Mouse (Mus musculus): ENCODE measurements around the gene Setd1a.
A peak's percentile ranks its signal among the peaks of the same experiment; 100 is the strongest.
"Not testable (repeated sequence)": the region's sequence is repeated elsewhere in the genome, so short reads cannot be mapped to it uniquely, and the experiment has no call there.

Gene Setd1a

DNA sequence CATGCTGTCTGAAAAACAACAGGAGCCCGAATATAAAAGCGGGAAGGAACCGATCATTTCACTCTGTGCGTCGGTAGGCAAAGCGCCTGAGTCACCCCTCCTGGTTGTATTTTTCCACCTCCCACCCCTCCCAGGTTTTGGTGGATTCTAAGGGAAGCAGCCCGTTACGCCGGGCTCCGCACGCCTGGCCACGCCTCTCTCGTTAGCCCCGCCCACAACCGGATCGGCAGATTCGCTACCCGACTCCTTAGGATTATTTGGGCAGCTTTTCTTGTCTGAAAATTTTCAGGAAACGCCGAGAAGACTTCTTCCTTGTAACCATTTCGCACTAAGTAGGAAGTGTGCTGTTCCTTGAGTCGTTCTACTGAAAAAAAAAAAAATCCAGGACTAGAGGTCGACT, at the start of gene Setd1a:
Setd1a (plus strand) TSS at position 245 of the 400 bp plus-strand sequence.
- peak; percentile 52 to 74 for DNase-seq

DNA sequence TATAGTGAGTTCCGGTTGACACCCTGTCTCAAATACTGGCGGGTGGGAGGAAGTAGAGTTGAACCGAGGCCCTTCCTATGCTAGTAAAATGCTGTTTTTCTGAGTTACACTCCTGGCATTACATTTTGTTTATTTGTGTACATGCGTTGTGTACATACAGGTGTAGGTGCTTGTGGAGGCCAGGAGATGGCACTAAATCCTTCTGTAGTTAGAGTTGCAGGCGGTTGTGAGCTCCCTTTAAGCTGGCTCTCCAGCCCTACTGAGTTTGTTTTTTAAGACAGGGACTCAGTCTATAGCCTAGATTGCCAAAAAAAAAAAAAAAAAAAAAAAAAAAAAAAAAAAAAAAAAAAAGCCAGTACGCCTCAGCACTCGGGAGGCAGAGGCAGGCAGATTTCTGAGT, 48.6 kb upstream of the Setd1a start:
- no peak for DNase-seq

DNA sequence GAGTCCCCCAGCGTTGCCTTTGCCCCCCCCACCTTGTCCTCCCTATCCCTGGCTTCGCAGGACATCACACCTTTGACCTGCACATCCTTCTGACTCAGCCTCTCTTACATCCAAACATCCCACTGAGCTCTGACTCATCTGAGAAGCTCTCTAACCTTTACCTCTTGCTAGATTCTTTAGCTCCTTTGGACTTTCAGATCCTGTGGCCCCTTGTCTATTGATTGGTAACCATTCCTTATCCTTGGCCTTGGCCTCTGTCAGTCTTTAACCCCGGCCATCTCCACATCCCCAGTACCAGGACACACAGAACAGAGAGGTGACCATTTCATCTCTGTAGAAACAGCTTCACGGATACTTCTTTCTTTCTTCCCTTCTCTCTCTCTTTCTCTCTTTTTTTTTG, 46.3 kb upstream of the Setd1a start:
- no peak for DNase-seq

DNA sequence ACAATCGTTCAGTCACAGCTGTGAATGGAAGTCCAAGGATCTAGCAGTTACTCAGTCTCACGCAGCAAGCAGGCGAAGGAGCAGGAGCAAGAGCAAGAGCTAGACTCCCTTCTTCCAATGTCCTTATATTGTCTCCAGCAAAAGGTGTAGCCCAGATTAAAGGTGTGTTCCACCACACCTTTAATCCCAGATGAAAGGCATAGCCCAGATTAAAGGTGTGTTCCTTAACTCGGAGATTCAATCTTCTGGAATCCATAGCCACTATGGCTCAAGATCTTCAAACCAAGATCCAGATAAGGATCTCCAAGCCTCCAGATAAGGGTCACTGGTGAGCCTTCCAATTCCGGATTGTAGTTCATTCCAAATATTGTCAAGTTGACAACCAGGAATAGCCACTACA, 44.4 kb upstream of the Setd1a start, which contains the start of gene Ctf2:
Ctf2 (minus strand) TSS at position 101 of the 400 bp plus-strand sequence.
- DNase-seq: not testable (repeated sequence)

DNA sequence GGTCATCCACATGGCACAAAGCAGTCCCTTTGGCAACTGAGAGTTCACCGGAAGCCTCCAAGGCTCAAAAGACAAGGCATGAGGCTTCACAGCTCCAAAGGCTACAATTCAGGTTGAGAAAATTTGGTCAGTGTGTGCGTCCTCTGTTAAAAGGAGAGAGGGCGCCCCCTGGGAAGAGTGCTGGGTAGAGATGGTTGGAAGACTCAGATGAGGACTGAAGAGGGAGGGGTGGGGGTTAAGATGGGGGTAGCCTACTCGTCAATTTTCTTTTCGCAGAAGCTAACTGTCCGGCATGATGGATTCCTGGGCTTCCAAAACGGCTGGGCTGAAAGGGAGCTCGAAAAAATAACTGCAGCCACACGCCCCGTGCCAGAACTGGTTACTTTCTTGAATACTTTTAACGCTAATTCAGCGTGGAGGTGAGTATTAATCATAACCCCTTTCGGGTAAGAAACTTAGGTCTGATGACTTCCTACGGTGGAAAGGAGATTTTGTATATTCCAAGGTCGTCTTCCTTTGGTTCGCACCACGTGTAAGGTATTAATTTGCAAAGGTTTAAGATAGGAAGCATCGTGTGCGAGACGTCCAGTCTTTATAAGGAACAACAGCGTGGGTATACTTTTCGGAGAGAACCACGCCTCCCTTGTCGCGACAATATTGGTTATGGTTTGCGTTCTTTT, 32.0 kb upstream of the Setd1a start, which contains the start of gene Fbxl19:
Fbxl19 (plus strand) TSS at position 178 of the 680 bp plus-strand sequence.
- peak; percentile 45 to 60 for DNase-seq

DNA sequence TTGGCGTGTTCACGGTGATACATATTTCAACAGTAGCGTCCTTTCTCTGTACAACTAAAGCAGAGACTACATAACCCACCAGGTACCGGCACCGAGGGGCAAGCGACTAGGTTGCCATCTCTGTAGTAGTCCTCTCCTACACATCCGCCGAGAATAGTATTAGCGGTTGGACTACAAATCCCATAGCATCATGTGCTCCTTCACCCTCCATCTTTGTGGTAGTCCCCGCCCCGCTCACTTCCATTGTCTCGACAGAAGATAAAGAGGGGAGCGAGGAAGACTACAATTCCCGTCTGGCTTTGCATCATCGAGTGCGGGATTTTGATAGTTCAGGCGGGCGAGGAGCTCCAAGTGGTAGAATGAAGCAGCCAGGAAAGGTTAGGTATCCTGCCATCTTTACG, 31.2 kb upstream of the Setd1a start:
- peak; percentile 80 to 89 for DNase-seq

DNA sequence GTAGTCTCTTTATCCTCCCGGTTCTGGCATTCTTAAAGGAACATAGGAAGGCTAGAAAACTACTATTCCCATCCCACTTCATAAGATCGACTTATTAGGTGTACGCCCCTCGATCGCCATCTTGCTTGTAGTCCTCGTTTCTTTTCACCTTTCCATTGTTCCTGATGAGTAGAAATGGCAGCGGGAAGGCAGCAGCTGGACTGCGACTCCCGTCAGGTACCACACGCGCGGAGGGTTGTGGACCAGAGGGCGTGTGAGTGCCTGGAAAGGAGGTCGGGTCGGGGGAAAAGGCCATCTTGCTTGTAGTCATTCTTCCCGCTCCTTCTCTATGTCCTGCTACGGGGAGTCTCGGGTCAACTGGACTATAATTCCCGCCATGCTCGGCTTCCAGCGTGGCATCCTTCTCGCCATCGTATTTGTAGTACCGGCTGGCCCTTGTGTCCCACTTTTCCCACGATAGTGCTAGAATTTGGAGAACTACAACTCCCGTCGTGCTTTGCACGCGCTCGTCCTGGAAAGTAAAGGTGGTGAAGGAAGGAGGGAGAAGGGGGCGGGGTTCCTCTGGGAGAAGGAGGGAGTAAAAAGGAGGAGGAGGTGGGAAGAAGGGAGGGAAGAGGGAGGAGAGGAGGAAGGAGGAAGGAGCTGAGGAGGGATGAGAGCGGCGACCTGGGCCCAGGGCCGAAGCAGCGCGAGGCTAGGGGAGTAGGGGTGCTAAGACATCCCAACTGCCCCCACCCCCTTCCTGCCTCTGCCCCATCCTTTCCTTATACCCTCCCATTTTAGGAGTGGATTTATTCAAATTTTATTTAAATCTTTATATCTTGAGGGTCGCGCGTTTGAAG, 30.6 kb upstream of the Setd1a start:
- DNase-seq: peak; percentile 71 to 78

DNA sequence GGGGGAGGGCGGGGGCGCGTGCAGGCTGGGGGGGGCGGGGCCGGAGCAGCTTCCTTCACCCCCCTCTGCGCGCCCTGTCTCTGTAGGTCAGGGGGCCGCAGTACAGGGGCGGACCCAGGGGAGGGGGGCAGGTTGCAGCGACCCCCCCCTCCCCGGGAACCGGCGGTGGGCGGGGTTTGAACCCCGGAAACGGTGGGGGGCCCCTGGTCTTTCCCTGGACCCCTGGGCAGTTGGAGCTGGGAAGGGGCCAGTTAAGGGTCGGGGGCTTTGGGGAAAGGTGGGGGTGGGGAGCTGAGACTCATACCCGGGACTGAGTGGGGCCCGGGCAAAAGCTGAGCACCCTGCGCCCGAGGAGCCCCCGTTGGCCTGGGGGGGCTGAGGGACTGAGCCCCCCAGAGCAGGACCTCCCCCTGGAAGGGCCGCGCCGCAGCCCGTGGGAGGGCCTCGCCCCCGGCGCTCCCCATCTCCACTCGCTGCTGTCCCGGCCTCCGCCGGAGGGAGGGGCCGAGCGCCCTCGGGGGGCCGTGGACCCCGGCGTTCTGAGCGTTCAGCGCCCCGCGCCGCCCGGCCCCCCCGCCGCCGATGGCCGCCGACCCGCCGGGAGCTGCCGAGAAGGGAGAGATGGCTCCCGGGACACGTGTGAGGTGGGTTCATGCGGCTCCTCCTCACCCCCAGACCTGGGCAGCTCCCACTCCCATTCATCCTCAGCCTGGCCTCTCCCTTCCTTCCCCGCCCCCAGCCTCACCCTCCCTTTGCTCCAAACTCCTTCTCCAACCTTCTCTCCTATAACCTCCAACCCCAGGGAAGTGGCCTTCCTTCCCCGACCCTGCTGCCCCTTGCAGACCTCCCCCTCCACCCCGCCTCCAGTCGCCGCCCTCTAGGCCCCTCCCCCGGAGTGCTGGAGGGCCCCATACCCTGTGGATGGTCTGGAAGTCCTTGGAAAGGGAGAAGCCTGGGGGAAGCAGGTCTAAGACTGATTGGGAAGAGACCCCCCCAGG, 29.7 kb upstream of the Setd1a start:
- peak in 1 of 2 experiments; percentile 34 for DNase-seq

DNA sequence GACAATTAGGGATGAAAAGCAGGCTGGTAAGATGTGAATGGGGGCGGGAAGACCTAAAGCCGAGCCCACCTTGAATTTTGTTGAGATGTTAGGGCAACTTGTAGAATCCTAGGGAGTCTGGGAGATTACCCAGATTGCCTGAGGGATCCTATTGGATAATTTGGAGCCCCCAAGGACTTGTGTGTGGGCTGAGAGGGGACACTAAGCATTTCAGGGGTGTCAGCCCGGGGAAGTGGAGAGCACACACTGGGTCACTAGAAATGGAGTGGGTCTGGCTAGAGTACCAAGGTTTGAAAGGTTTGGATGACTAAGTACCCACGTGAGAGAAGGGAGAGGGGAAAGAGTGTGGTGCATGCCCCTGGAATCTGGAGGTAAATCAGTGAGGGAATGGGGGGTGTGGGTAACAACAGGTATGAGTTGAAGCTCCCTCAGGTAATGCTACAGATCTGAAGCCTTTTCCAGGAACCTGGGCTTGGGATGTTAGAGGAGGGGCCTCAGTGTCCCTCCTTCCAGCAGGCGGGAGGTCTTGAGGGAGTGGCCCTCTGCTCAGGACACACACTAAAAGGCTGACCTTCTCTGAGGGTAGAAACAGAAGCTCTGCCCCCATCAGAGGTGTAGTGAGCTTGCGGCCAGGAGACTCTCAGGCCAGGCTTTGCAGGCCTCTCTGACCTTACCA, 28.8 kb upstream of the Setd1a start:
- no peak for DNase-seq

DNA sequence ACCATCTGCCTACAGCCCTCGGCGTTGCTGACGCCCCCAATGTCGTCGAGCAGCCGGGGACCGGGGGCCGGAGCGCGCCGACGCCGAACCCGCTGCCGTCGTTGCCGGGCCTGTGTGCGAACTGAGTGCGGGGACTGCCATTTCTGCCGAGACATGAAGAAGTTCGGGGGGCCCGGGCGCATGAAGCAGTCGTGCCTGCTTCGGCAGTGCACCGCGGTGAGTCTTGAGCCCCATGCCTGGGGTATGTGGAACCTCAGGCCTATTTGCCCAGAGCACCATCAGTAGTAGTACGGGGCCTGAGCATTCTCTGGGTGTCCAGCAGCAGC, 28.3 kb upstream of the Setd1a start:
- no peak for DNase-seq

DNA sequence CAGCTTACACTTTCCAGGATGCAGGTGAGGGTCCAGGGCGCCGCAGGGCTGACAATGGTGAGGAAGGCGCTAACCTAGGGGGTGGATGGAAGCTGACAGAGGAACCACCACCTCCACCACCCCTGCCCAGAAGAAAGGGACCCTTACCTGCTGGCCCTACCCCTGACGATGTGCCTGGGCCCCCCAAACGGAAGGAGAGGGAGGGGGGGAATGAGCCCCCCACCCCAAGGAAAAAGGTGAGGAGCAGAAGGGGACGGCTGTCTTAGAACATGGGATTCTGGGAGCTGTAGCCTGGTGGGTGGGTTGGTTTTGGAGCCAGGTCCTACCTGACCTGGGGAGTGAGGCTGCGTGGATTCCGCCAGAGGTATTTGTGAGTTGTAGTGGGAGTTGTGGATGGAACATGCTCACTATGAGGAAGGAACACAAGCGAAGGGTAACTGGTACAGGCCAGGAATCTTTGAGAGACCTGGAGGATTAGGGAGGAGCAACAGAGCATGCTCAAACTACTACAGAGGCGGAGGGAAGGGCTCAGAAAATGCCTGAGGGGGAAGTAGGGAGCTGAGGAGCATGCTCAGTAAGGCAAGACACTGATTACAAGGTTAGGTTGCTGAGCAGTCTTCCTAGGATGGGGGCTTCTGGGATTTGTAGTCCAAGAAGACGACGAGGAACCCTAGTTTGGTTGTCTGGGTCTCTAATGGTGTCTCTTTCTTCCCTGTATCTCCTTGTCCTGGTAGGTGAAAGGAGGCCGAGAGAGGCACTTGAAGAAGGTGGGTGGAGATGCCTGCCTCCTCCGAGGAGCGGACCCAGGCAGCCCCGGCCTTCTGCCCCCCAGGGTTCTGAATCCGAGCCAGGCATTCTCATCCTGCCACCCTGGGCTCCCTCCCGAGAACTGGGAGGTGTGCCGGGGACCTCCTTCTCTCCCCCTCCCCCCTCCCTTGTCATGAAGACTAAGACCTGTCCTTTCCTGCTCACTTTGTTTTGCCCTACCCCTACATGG, 26.0 kb upstream of the Setd1a start:
- no peak for DNase-seq

DNA sequence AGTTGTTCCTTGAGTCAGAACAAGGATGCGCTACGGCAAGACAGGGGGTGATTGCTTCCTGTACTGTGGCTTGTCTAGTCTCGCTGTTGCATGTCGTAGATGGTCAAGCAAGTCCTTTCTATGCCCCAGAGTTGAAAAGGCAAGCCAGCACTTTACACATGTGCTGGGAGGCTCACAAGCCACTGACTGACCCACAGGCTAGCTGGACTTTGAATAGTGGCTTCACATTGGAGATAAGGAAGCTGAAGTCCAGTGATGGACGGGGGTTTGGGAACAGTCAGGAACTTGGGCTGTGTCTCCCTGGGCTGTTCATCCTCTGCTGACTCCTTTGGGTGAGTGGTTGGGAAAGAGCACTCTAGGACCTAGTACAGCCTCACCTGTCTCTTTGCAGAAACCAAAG, 24.9 kb upstream of the Setd1a start:
- DNase-seq: no peak

DNA sequence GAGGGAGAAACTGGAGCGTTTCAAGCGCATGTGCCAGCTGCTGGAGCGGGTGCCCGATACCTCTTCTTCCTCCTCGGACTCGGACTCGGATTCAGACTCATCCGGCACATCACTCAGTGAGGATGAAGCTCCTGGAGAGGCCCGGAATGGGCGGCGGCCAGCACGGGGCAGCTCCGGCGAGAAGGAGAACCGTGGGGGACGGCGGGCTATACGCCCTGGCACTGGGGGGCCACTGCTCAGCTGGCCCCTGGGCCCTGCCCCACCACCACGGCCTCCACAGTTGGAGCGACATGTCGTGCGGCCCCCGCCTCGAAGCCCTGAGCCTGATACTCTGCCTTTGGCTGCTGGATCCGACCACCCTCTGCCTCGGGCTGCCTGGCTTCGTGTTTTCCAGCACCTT, 24.4 kb upstream of the Setd1a start:
- no peak for DNase-seq

DNA sequence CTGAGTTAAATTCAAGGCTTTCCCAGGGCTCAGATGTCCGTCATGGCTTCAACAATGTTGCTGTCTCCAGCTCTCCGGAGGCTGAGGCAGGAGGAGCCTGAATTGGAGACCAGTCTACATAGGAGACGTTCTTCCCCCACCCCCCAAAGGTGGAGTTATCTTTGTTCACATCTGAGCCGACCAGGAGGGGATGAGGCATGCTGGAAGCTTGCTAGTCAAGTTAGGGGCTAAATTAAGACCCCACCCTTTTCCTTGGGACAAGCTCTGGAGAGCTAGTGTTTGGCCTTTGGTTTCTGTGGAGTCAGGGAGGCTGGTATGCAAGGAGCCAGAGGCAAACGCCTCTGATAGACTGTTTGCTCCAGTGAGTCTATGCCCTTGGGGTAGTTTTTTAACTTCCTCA, 23.3 kb upstream of the Setd1a start:
- DNase-seq: no peak

DNA sequence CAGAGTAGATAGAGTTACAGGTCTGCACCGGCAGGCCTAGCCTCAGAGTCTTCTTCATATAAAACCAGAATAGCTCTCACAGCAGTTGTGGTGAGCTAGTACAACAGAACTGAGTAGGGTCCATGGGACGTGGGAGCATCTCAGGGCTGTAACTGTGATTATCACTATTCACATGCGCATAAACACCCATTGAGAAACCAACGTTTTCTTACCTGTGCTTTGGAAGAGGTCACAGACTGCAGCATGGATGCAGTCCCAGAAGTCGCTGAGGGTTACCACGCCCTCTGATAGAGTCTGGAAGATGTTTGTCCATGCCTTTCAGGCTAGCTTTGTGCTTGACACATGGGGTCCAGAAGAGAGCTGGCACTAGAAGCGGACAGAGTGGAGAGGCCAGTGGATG, 22.7 kb upstream of the Setd1a start:
- DNase-seq: no peak

DNA sequence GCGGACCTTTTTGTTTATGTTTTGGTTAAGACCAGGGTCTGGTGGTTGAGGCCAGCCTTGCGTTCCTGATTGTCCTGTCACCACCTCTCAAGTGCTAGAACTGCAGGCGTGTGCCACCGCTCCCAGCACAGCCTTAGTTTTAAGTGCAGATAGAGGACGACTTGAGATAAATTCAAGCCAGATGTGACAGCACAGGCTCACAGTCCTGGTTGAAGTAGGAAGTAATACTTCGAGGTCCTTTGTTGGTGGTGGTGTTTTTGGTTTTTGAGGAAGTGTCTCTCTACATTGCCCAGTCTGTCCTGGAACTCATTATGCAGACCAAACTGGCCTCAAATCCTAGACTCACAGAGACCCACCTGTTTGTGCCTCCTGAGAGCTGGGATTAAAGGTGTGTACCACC, 16.8 kb upstream of the Setd1a start:
- DNase-seq: no peak

DNA sequence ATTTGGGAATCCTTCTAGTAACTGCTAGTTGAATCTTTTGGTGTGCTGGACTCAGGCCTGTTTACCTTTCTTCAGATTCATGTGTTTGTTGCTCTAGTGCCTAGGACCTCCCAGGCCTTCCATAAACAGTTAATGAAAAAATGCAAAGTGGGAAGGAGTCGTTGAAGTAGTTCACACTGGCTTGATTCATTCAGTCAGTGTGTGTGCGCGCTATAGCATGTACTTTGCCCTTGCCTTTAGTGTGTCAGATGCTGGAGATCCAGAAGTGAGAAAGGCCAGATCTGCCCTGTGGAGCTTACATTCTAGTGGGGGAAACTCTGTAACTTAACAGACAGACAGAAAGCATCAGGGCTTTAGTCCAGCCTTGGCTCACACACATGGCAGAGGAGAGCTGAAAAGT, 16.0 kb upstream of the Setd1a start:
- DNase-seq: no peak

DNA sequence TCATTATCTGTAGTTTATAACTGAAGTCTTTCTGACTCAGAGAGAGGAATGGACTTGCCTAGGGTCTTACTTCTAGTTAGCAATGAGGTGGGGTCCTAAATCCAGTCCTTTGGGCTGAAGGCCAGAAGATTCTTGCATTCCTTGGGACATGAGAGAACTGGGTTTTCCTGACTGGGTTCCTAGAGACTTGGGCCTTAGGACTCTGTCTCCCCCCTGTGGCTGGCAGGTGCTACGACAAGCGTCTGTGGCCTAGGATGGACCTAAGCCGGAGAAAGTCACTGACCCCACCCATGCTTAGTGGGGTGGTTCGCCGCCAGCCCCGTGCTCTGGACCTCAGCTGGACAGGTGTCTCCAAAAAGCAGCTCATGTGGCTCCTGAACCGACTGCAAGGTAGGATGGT, 15.4 kb upstream of the Setd1a start:
- no peak for DNase-seq

DNA sequence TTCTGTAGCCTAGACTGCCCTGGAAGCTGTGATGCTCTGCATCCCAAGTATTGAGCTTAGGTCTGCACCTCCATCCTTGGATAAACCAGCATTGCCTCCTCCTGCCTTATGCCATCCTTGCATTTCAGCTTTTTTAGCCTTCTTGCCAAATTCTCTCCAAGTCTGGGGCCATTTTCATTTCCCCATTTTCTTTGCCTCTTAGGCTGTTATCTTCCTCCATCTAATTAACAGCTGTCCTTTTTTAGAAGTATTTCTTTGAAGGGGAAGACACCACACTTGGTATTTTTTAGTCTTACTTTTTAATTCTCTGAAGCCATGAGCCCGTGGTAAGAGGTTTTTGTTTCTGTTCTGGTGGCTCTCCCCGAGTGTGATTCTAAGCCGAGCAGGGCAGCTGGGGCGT, 12.8 kb upstream of the Setd1a start:
- DNase-seq: no peak

DNA sequence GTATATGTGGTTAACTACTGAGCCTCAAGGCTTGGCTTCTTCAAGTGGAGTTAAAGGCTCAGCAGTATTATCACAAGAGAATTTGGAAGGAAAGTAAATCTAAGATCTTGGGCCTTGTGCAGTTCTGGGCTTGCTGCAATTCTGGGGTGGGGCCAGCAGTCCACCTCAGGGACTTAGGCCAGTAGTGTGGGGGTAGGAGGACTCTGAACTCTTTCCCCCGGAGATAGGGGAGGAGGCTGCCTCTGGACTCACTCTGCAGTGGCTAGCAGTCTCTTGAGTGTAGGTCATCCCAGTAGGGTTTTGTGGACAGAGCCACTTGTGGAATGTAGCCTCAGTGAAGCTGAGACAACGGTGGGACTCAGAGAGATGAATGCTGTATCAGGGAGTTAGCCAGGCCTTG, 10.7 kb upstream of the Setd1a start:
- no peak for DNase-seq
